Mouse (Mus musculus) limb, embryonic 11.5 days (tissue): ENCODE data around the gene Gm5134. TPM values are rescaled to one million over a fixed set of nuclear protein-coding genes. Genes with fewer than 3 reads are reported as not detected.

Source experiments
- ATAC-seq: fragments of 200-750 bp; cut with Nextera tagmentation; 2 replicates; pipeline ENCODE4 v1.8.0; 2017; ENCODE audit warnings: low read depth; ENCODE audit not compliant: insufficient number of reproducible peaks, low FRiP score, low TSS enrichment
- DNase-seq: peaks from one replicate; pipeline ENCODE4 v3.0.0-alpha.2; 2015; ENCODE audit warnings: low spot score
- H3K27ac ChIP-seq: fragments of 300-500 bp; sonication (generic); replicated peaks from 2 replicates; pipeline ENCODE4 v1.5.1; 2014; ENCODE audit warnings: low read depth, mild to moderate bottlenecking, low read length
- H3K27me3 ChIP-seq: fragments of 300-500 bp; sonication (generic); 2 replicates; pipeline ENCODE4 v1.6.1; 2014; ENCODE audit warnings: mild to moderate bottlenecking, low read length, mixed read lengths; ENCODE audit not compliant: control insufficient read depth, insufficient read depth
- H3K36me3 ChIP-seq: fragments of 300-500 bp; sonication (generic); 2 replicates; pipeline ENCODE4 v1.6.1; 2014; ENCODE audit warnings: mild to moderate bottlenecking, low read length, moderate library complexity, mixed read lengths; ENCODE audit not compliant: control insufficient read depth, insufficient read depth
- H3K4me1 ChIP-seq: fragments of 300-500 bp; sonication (generic); 2 replicates; pipeline ENCODE4 v1.6.1; 2014; ENCODE audit warnings: low read length, mixed read lengths; ENCODE audit not compliant: control insufficient read depth, insufficient read depth
- H3K4me2 ChIP-seq: fragments of 300-500 bp; sonication (generic); 2 replicates; pipeline ENCODE4 v1.6.1; 2014; ENCODE audit warnings: low read depth, mild to moderate bottlenecking, moderate library complexity; ENCODE audit not compliant: severe bottlenecking
- H3K4me3 ChIP-seq: fragments of 300-500 bp; sonication (generic); 2 replicates; pipeline ENCODE4 v1.5.1; 2014; ENCODE audit warnings: low read depth, low read length
- H3K9ac ChIP-seq: fragments of 300-500 bp; sonication (generic); 2 replicates; pipeline ENCODE4 v1.6.1; 2014; ENCODE audit warnings: mild to moderate bottlenecking, low read length
- H3K9me3 ChIP-seq: fragments of 300-500 bp; sonication (generic); 2 replicates; pipeline ENCODE4 v1.6.1; 2016; ENCODE audit warnings: low read length; ENCODE audit not compliant: control insufficient read depth
- WGBS: fragments of 180-500 bp; shearing (Covaris S2); extraction: QIAGEN DNeasy Blood & Tissue Kit; methylation state at CpG from one replicate; pipeline ENCODE4 v1.1.7; 2014; 5-methylcytosine and 5-hydroxymethylcytosine counted together
- polyA plus RNA-seq: library from polyadenylated mRNA; unstranded; fragments of >200 nt; fragmentation: Nextera tagmentation; extraction: Ambion mirVana; gene quantifications from 2 replicates; pipeline ENCODE4 v1.2.1, GENCODE M21; 2014

Gene Gm5134
- polyA plus RNA-seq, 1 experiment from 2014 or later = not detected

DNA sequence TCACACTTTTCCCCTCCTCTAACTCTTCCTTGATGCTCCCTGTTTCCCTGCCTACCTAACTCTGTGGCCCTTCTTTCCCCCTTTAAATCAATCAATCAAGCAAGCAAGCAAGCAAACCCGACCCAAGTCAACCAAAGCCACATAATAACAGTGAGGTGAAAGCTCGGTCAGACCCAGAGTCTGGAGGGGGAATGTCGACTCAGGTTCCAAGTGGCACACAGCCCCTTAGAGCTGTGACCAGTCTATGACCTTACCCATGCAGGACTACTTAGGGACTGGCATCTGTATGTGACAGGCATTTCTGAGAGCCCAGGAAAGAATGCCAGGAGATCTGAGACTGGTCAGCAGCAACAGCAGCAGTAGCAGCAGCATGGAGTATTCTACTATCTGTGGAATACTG is 42.0 kb downstream of the Gm5134 start:
- H3K36me3 ChIP-seq = no peaks in the 10 kb centered on the region
- H3K9me3 ChIP-seq = no peaks in the 10 kb centered on the region
- H3K27me3 ChIP-seq = no peaks in the 10 kb centered on the region
- ATAC-seq (no peak), DNase-seq (no peak)
- no peak overlapping the region for H3K4me3 ChIP-seq
- H3K27ac ChIP-seq = no peak overlapping the region
- WGBS = 52% methylated on average over 3 of the region's 3 CpGs
- no peak overlapping the region for H3K4me2 ChIP-seq
- no peak overlapping the region for H3K9ac ChIP-seq
- H3K4me1 ChIP-seq = no peaks in the 10 kb centered on the region

DNA sequence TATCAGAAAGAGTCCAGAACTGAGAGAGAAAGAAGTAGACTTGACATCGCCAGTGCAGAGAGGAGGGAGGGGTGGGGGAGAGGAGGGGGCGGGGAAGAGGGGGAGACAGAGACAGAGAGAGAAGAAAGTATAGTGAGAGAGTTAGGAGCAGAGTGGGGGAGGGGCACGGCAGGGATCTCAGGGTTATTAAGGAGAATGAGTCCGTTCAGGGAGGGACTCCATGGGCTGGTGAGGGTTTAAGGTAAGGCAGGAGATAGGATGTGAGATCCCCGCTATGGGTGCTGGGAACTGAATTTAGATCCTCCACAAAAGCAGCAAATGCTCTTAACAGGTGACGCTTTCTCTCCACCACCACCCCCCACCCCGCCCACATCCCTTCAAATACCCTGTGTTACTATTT is 46.8 kb downstream of the Gm5134 start:
- H3K27ac ChIP-seq = no peak overlapping the region
- 23% methylated on average over 7 of the region's 7 CpGs for WGBS
- no peaks in the 10 kb centered on the region for H3K9me3 ChIP-seq
- no peaks in the 10 kb centered on the region for H3K36me3 ChIP-seq
- H3K27me3 ChIP-seq = no peaks in the 10 kb centered on the region
- H3K4me1 ChIP-seq = no peaks in the 10 kb centered on the region
- no peak overlapping the region for H3K9ac ChIP-seq
- H3K4me3 ChIP-seq = no peak overlapping the region
- no peak overlapping the region for H3K4me2 ChIP-seq
- no peak for DNase-seq
- no peak for ATAC-seq

DNA sequence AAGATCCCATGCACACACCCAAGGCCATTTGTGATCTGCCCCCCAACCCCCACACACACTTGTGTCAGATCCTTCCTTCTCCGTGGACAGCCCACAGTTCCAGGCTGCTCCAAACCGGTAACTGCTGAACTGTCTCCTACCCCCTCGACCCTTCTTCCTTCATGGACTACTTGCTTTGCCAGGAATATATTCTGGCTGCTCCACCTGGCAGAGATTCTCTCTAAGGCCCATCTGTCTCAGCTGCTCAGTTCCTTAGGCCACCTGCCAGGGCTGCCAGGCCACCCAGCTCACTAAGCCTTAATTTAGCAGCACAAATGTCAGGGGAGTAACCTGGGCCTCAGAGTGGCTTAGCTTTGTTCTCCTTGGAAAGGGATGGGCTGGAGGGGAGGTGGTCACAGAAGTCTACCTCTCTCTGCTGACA is 47.8 kb downstream of the Gm5134 start:
- no peaks in the 10 kb centered on the region for H3K27me3 ChIP-seq
- H3K27ac ChIP-seq = no peak overlapping the region
- no peaks in the 10 kb centered on the region for H3K4me1 ChIP-seq
- no peaks in the 10 kb centered on the region for H3K9me3 ChIP-seq
- no peak for ATAC-seq
- H3K4me3 ChIP-seq = no peak overlapping the region
- H3K36me3 ChIP-seq = no peaks in the 10 kb centered on the region
- H3K4me2 ChIP-seq = no peak overlapping the region
- DNase-seq = no peak
- 43% methylated on average over 3 of the region's 3 CpGs for WGBS
- H3K9ac ChIP-seq = no peak overlapping the region

DNA sequence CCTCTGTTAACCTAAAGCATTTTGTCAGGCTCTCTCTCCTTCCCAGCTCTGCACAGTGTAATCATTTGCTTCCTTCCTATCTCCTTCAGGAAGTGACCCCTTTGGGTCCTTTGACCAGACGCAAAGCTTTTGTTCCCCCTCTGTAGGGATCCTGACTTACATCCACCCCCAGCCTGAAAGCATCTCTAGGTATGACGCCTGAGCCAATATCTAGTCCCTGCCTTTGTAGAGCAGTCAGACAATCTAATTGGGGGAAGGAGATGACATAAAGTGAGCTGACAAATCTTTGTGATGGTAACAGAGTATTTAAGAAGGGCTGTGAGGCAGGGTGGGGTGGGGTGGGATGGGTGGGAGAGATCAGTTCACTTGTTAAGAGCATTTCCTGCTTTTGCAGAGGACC is 48.3 kb downstream of the Gm5134 start:
- Histone ChIP-seq H3K36me3 (no peaks in the 10 kb centered on the region), H3K27me3 (no peaks in the 10 kb centered on the region), H3K9ac (no peak overlapping the region), H3K4me1 (no peaks in the 10 kb centered on the region), H3K4me2 (no peak overlapping the region), H3K27ac (no peak overlapping the region), H3K4me3 (no peak overlapping the region), H3K9me3 (no peaks in the 10 kb centered on the region)
- 51% methylated on average over 2 of the region's 2 CpGs for WGBS
- ATAC-seq (no peak), DNase-seq (no peak)

DNA sequence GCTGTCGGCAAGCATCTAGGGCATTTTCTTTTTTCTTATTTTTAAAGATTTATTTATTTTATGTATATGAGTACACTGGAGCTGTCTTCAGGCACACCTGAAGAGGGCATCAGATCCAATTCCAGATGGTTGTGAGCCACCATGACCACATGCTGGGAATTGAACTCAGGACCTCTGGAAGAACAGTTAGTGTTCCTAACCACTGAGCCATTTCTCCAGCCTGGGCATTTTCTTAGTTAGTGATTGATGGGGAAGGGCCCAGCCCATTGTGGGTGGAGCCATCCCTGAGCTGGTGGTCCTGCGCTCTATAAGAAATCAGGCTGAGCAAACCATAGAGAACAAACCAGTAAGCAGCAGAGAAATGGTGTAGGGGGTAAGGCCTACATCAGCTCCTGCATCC is 48.9 kb downstream of the Gm5134 start:
- Histone ChIP-seq H3K27me3 (no peaks in the 10 kb centered on the region), H3K9me3 (no peaks in the 10 kb centered on the region), H3K4me1 (no peaks in the 10 kb centered on the region), H3K4me2 (no peak overlapping the region), H3K9ac (no peak overlapping the region), H3K27ac (no peak overlapping the region), H3K4me3 (no peak overlapping the region), H3K36me3 (no peaks in the 10 kb centered on the region)
- DNase-seq (no peak), ATAC-seq (no peak)
- WGBS = 91% methylated on average over 2 of the region's 2 CpGs

DNA sequence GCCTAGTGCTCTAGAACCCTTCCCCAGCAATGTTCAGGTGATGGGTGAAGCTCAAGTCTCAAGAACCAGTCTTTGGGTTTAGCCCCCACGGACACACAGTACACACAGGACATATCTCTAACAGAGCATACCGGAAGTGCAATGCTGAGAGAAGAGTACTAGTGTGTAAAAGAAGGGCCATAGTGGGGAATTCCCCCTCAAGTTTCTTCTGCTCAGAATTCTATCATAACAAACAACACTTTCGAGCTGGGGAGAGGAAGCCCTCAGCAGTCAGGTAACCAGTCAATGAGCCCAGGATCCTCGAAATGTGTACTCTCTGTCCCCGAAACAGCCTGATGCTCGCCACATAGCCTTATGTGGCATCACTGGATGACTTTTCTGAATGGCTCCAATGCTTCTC is 52.1 kb downstream of the Gm5134 start:
- WGBS = 88% methylated on average over 6 of the region's 6 CpGs
- Histone ChIP-seq H3K9ac (no peak overlapping the region), H3K4me2 (no peak overlapping the region), H3K4me3 (no peak overlapping the region), H3K9me3 (no peaks in the 10 kb centered on the region), H3K4me1 (no peaks in the 10 kb centered on the region), H3K27me3 (no peaks in the 10 kb centered on the region), H3K27ac (no peak overlapping the region), H3K36me3 (no peaks in the 10 kb centered on the region)
- DNase-seq (no peak), ATAC-seq (no peak)

DNA sequence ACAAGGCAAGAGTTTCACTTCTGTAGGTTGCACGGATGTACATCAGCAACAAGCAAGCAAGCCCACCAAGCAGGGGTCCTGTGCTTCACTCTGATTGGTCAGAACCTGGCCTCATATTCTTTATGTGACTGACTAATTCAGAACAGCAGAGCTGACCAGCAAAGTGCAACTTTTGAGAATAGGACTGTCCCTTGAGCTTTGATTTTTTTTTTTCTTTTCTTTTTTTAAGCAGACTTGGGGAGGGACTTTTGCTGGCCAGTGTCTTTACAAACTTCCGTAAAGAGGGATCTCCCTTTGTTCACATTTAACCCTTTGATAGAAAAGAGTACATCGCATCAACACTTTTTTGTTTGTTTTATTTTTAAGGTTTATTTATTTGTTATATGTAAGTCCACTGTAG is 55.5 kb downstream of the Gm5134 start:
- Histone ChIP-seq H3K27me3 (no peaks in the 10 kb centered on the region), H3K36me3 (no peaks in the 10 kb centered on the region), H3K27ac (no peak overlapping the region), H3K4me1 (no peaks in the 10 kb centered on the region), H3K4me3 (no peak overlapping the region), H3K9me3 (no peaks in the 10 kb centered on the region), H3K9ac (no peak overlapping the region), H3K4me2 (no peak overlapping the region)
- ATAC-seq (no peak), DNase-seq (no peak)
- 80% methylated on average over 3 of the region's 3 CpGs for WGBS

DNA sequence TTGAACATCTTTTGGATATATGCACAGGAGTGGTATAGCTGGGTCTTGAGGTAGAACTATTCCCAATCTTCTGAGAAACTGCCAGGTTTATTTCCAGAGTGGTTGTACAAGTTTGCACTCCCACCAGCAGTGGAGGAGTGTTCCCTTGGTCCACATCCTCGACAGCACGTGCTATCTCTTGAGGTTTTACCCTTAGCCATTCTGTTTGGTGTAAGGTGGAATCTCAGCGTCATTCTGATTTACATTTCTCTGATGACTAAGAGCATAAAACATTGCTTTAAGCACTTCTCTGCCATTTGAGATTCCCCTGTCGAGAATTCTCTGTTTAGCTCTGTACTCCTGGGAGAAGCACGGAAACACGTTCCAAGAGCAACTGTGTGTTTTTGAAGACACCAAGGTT is 58.6 kb downstream of the Gm5134 start:
- ATAC-seq = no peak
- 80% methylated on average over 6 of the region's 6 CpGs for WGBS

DNA sequence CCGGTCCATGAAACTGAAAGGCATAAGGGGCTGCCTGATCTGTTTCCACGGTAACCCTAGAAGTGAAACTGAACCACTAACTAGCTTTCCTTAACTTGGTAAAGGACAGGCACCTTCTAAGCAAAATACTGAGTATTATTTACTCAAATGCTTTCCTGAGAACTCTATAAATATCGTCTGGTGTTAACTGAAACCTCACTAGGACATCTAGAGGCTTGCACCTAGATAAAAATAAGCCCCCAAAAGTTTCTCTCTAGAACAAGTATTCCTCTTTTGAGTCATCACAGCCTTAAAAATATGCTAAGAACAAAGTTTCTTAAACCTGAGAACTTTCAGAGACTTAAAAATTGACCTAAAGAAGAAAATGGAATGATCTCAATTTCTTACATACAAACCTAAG is 62.6 kb downstream of the Gm5134 start:
- no peak for ATAC-seq
- H3K4me2 ChIP-seq = no peak overlapping the region
- H3K4me3 ChIP-seq = no peak overlapping the region
- WGBS = 90% methylated on average over 3 of the region's 3 CpGs
- no peaks in the 10 kb centered on the region for H3K27me3 ChIP-seq
- H3K9ac ChIP-seq = no peak overlapping the region
- no peak for DNase-seq
- no peaks in the 10 kb centered on the region for H3K4me1 ChIP-seq
- no peaks in the 10 kb centered on the region for H3K36me3 ChIP-seq
- H3K9me3 ChIP-seq = no peaks in the 10 kb centered on the region
- no peak overlapping the region for H3K27ac ChIP-seq

More for the DNA sequence above, 58.6 kb downstream of the Gm5134 start:
- no peak for DNase-seq
- Histone ChIP-seq H3K9ac (no peak overlapping the region), H3K36me3 (no peaks in the 10 kb centered on the region), H3K4me2 (no peak overlapping the region), H3K4me1 (no peaks in the 10 kb centered on the region), H3K9me3 (no peaks in the 10 kb centered on the region), H3K4me3 (no peak overlapping the region), H3K27ac (no peak overlapping the region), H3K27me3 (no peaks in the 10 kb centered on the region)
